ENCODE assay signal across 8 mouse cellular contexts in genomic region chr11:88618732-88619309, GRCm38 (mm10).
A peak's percentile ranks its signal among the peaks of the same experiment; 100 is the strongest.
DNase-seq lines count a peak whose midpoint lies in the region; ATAC-seq and TF ChIP-seq lines count a peak whose summit lies in the region.

No protein-coding gene starts in this region.

- H3K79me2 ChIP-seq in MEL (ENCODE audit: control insufficient read depth, insufficient read depth, low read length, poor library complexity), result no peaks in the 10 kb centered on the region; the same call in 1 of the 2 replicates

- H3K4me3 ChIP-seq in MEL (ENCODE audit: control insufficient read depth in 1 of 2, insufficient read depth in 1 of 2, low read depth in 2 of 2, low read length in 2 of 2), result no peak overlapping the region
- H3K4me3 ChIP-seq in lung, embryonic 14.5 days (ENCODE audit: low read depth, low read length), result no peak overlapping the region

- peak overlapping the region; percentile 25 for H3K9ac ChIP-seq in MEL (ENCODE audit: control insufficient read depth, low read depth, low read length, poor library complexity, severe bottlenecking)
- no peak overlapping the region for H3K9ac ChIP-seq in lung, embryonic 14.5 days

- ATAC-seq in inflammation-experienced regulatory T-cells, adult 6 months, result peak; percentile 63
- no peak for ATAC-seq in lung, embryonic 14.5 days (ENCODE audit: insufficient read depth)

- no peak for TF ChIP-seq POLR2A in MEL (IDR thresholded peaks at IDR 0.05; ENCODE audit: control insufficient read depth in 1 of 2, insufficient read depth in 1 of 2, low read depth in 1 of 2, low read length in 2 of 2, poor library complexity in 1 of 2)

- H3K27ac ChIP-seq in MEL (ENCODE audit: control insufficient read depth, low read depth, low read length), result peak overlapping the region; percentile 56
- H3K27ac ChIP-seq in lung, embryonic 14.5 days (ENCODE audit: low read depth), result no peak overlapping the region

- DNase-seq in 416B (ENCODE audit: low read depth), result peak; percentile 44
- DNase-seq in MEL (ENCODE audit: low read depth, low spot score), result peak; percentile 70
- peak; percentile 98 for DNase-seq in heart, adult 11 months
- no peak for DNase-seq in lung, embryonic 14.5 days
- peak; percentile 72 to 74 for DNase-seq in spleen, adult 18-20 months
- DNase-seq in ovary, postnatal 36 days (ENCODE audit: low spot score), result no peak
- DNase-seq in frontal cortex, postnatal 10 days (ENCODE audit: low spot score in 2 of 2), result no peak

- peak in 1 of 2 experiments; percentile 39; a peak in 1 of 4 replicates for TF ChIP-seq EP300 in MEL (IDR thresholded peaks at IDR 0.05; ENCODE audit: low read depth in 1 of 2, low read length in 2 of 2)

- no peaks in the 10 kb centered on the region for H3K27me3 ChIP-seq in MEL (ENCODE audit: control insufficient read depth in 1 of 2, insufficient read depth in 2 of 2, low read length in 2 of 2)
- no peaks in the 10 kb centered on the region for H3K27me3 ChIP-seq in lung, embryonic 14.5 days (ENCODE audit: insufficient read depth, low read length)

- peaks cover 0 to 42% of the 10 kb centered on the region in 2 experiments for H3K36me3 ChIP-seq in MEL (ENCODE audit: control insufficient read depth in 1 of 2, insufficient read depth in 2 of 2, low read length in 2 of 2)
- no peaks in the 10 kb centered on the region for H3K36me3 ChIP-seq in lung, embryonic 14.5 days (ENCODE audit: insufficient read depth)

- TF ChIP-seq CTCF in MEL (IDR thresholded peaks at IDR 0.05 in 2 of 3, conservative IDR thresholded peaks at IDR 0.05 in 1 of 3; ENCODE audit: control insufficient read depth in 1 of 3, insufficient read depth in 1 of 3, low read depth in 2 of 3, low read length in 3 of 3, poor library complexity in 1 of 3, severe bottlenecking in 1 of 3), result no peak
- TF ChIP-seq CTCF in lung, embryonic 14.5 days (IDR thresholded peaks at IDR 0.05; ENCODE audit: low read depth), result peak; percentile 44

- TF ChIP-seq RAD21 in MEL (IDR thresholded peaks at IDR 0.05; ENCODE audit: low read depth, low read length), result no peak

- H3K4me2 ChIP-seq in lung, embryonic 14.5 days, result no peak overlapping the region

- no peaks in the 10 kb centered on the region for H3K9me3 ChIP-seq in MEL (replicated peaks; ENCODE audit: insufficient read depth, low read length)
- no peaks in the 10 kb centered on the region for H3K9me3 ChIP-seq in lung, embryonic 14.5 days (ENCODE audit: low read depth, low read length)

- peaks cover 39 to 40% of the 10 kb centered on the region in 2 experiments for H3K4me1 ChIP-seq in MEL (ENCODE audit: control insufficient read depth in 1 of 2, insufficient read depth in 2 of 2, low read length in 2 of 2)
- H3K4me1 ChIP-seq in lung, embryonic 14.5 days (ENCODE audit: insufficient read depth), result peaks cover 47% of the 10 kb centered on the region

- 37% methylated on average over 9 of the region's 9 CpGs for WGBS in lung, embryonic 14.5 days

TF ChIP-seq in MEL, 35 proteins besides CTCF, POLR2A, EP300 and RAD21:
- TF ChIP-seq MAZ (IDR thresholded peaks at IDR 0.05; ENCODE audit: low read depth, low read length) (no peak), TAL1 (IDR thresholded peaks at IDR 0.05; ENCODE audit: low read length) (no peak), ELF1 (IDR thresholded peaks at IDR 0.05; ENCODE audit: low read depth, low read length) (no peak), ETS1 (IDR thresholded peaks at IDR 0.05; ENCODE audit: low read depth, low read length) (peak; percentile 53; the same call in 1 of the 2 replicates), E2F4 (IDR thresholded peaks at IDR 0.05; ENCODE audit: borderline replicate concordance, low read depth, low read length) (no peak)

Comparison
In these comparisons a context has a peak if more than half of its experiments do, and no peak if none do; other contexts are left out.
1. DNase-seq: peak in 416B (single experiment), MEL (single experiment), heart, adult 11 months (single experiment) and spleen, adult 18-20 months (2 of 2); none in lung, embryonic 14.5 days (single experiment), ovary, postnatal 36 days (single experiment) and frontal cortex, postnatal 10 days (0 of 2).